Mouse (Mus musculus): ENCODE data around the gene Cst7. TPM values are rescaled to one million over a fixed set of nuclear protein-coding genes. Genes with fewer than 3 reads are reported as not detected.

Gene Cst7
- total and polyA plus RNA-seq, 2 experiments = 0.27 TPM; not detected in 1

- DNase-seq (ENCODE audit: extremely low read depth, low read depth, low spot score) = no peak
- H3K4me3 ChIP-seq (ENCODE audit: insufficient read depth, low read depth, low read length) = no peak overlapping the region
- 86% methylated on average over 3 of the region's 3 CpGs for WGBS
- TF ChIP-seq POLR2A (IDR thresholded peaks at IDR 0.05; ENCODE audit: extremely low read depth, insufficient read depth, low read length) (no peak), CTCF (IDR thresholded peaks at IDR 0.05; ENCODE audit: low read depth, low read length) (no peak)
- H3K9ac ChIP-seq (ENCODE audit: low read depth, low read length) = no peak overlapping the region
- no peak overlapping the region for H3K27ac ChIP-seq (replicated peaks; ENCODE audit: insufficient read depth, low read depth, low read length)
- no peaks in the 10 kb centered on the region for H3K4me1 ChIP-seq (ENCODE audit: control insufficient read depth, insufficient read depth, low read length)
- no peaks in the 10 kb centered on the region for H3K36me3 ChIP-seq (ENCODE audit: control insufficient read depth, insufficient read depth, low read length)
- H3K79me2 ChIP-seq (ENCODE audit: control insufficient read depth, insufficient read depth, low read length) = no peaks in the 10 kb centered on the region
- no peaks in the 10 kb centered on the region for H3K27me3 ChIP-seq (ENCODE audit: control insufficient read depth, insufficient read depth, low read length)
These were observed 2.2 kb downstream of the Cst7 start for GRCm38 (mm10) chr2:150572463-150572862.

GRCm38 (mm10) chr2:150576256-150576655 lies 6.0 kb downstream of the Cst7 start:
- no peak overlapping the region for H3K27ac ChIP-seq (replicated peaks; ENCODE audit: insufficient read depth, low read depth, low read length)
- DNase-seq (ENCODE audit: extremely low read depth, low read depth, low spot score) = no peak
- peaks cover 2% of the 10 kb centered on the region; the same call in 1 of the 2 replicates for H3K36me3 ChIP-seq (ENCODE audit: control insufficient read depth, insufficient read depth, low read length)
- TF ChIP-seq POLR2A (IDR thresholded peaks at IDR 0.05; ENCODE audit: extremely low read depth, insufficient read depth, low read length) = no peak
- TF ChIP-seq CTCF (IDR thresholded peaks at IDR 0.05; ENCODE audit: low read depth, low read length) = no peak
- WGBS = 97% methylated on average over 1 of the region's 1 CpGs
- H3K4me3 ChIP-seq (ENCODE audit: insufficient read depth, low read depth, low read length) = no peak overlapping the region
- no peaks in the 10 kb centered on the region for H3K27me3 ChIP-seq (ENCODE audit: control insufficient read depth, insufficient read depth, low read length)
- H3K79me2 ChIP-seq (ENCODE audit: control insufficient read depth, insufficient read depth, low read length) = no peaks in the 10 kb centered on the region
- H3K4me1 ChIP-seq (ENCODE audit: control insufficient read depth, insufficient read depth, low read length) = no peaks in the 10 kb centered on the region
- H3K9ac ChIP-seq (ENCODE audit: low read depth, low read length) = no peak overlapping the region

- no peak overlapping the region for H3K4me3 ChIP-seq (ENCODE audit: insufficient read depth, low read depth, low read length)
- TF ChIP-seq POLR2A (IDR thresholded peaks at IDR 0.05; ENCODE audit: extremely low read depth, insufficient read depth, low read length) (no peak), CTCF (IDR thresholded peaks at IDR 0.05; ENCODE audit: low read depth, low read length) (no peak)
- peaks cover 10% of the 10 kb centered on the region for H3K36me3 ChIP-seq (ENCODE audit: control insufficient read depth, insufficient read depth, low read length)
- H3K27me3 ChIP-seq (ENCODE audit: control insufficient read depth, insufficient read depth, low read length) = no peaks in the 10 kb centered on the region
- H3K27ac ChIP-seq (replicated peaks; ENCODE audit: insufficient read depth, low read depth, low read length) = no peak overlapping the region
- no peak overlapping the region for H3K9ac ChIP-seq (ENCODE audit: low read depth, low read length)
- DNase-seq (ENCODE audit: extremely low read depth, low read depth, low spot score) = no peak
- H3K79me2 ChIP-seq (ENCODE audit: control insufficient read depth, insufficient read depth, low read length) = no peaks in the 10 kb centered on the region
- 90% methylated on average over 5 of the region's 5 CpGs for WGBS
- H3K4me1 ChIP-seq (ENCODE audit: control insufficient read depth, insufficient read depth, low read length) = no peaks in the 10 kb centered on the region
These were observed 8.4 kb downstream of the Cst7 start for GRCm38 (mm10) chr2:150578603-150579002.

- DNase-seq (ENCODE audit: extremely low read depth, low read depth, low spot score) = no peak
- TF ChIP-seq POLR2A (IDR thresholded peaks at IDR 0.05; ENCODE audit: extremely low read depth, insufficient read depth, low read length) (no peak), CTCF (IDR thresholded peaks at IDR 0.05; ENCODE audit: low read depth, low read length) (no peak)
- H3K27me3 ChIP-seq (ENCODE audit: control insufficient read depth, insufficient read depth, low read length) = no peaks in the 10 kb centered on the region
- H3K9ac ChIP-seq (ENCODE audit: low read depth, low read length) = no peak overlapping the region
- peaks cover 18% of the 10 kb centered on the region for H3K36me3 ChIP-seq (ENCODE audit: control insufficient read depth, insufficient read depth, low read length)
- H3K4me3 ChIP-seq (ENCODE audit: insufficient read depth, low read depth, low read length) = no peak overlapping the region
- no peaks in the 10 kb centered on the region for H3K4me1 ChIP-seq (ENCODE audit: control insufficient read depth, insufficient read depth, low read length)
- H3K27ac ChIP-seq (replicated peaks; ENCODE audit: insufficient read depth, low read depth, low read length) = no peak overlapping the region
- H3K79me2 ChIP-seq (ENCODE audit: control insufficient read depth, insufficient read depth, low read length) = no peaks in the 10 kb centered on the region
- 74% methylated on average over 1 of the region's 1 CpGs for WGBS
These were observed 9.4 kb downstream of the Cst7 start for GRCm38 (mm10) chr2:150579628-150580027.

GRCm38 (mm10) chr2:150589076-150589475 lies 18.9 kb downstream of the Cst7 start:
- no peak overlapping the region for H3K4me3 ChIP-seq (ENCODE audit: insufficient read depth, low read depth, low read length)
- H3K27ac ChIP-seq (replicated peaks; ENCODE audit: insufficient read depth, low read depth, low read length) = no peak overlapping the region
- H3K36me3 ChIP-seq (ENCODE audit: control insufficient read depth, insufficient read depth, low read length) = peaks cover 43% of the 10 kb centered on the region
- 93% methylated on average over 11 of the region's 11 CpGs for whole genome bisulfite sequencing
- DNase-seq (ENCODE audit: extremely low read depth, low read depth, low spot score) = no peak
- peaks cover 3% of the 10 kb centered on the region; the same call in 1 of the 2 replicates for H3K79me2 ChIP-seq (ENCODE audit: control insufficient read depth, insufficient read depth, low read length)
- H3K9ac ChIP-seq (ENCODE audit: low read depth, low read length) = no peak overlapping the region
- H3K27me3 ChIP-seq (ENCODE audit: control insufficient read depth, insufficient read depth, low read length) = no peaks in the 10 kb centered on the region
- TF ChIP-seq POLR2A (IDR thresholded peaks at IDR 0.05; ENCODE audit: extremely low read depth, insufficient read depth, low read length) (no peak), CTCF (IDR thresholded peaks at IDR 0.05; ENCODE audit: low read depth, low read length) (no peak)
- no peaks in the 10 kb centered on the region for H3K4me1 ChIP-seq (ENCODE audit: control insufficient read depth, insufficient read depth, low read length)

GRCm38 (mm10) chr2:150595411-150596190 lies 25.4 kb downstream of the Cst7 start:
- no peak overlapping the region for H3K27ac ChIP-seq (replicated peaks; ENCODE audit: insufficient read depth, low read depth, low read length)
- H3K36me3 ChIP-seq (ENCODE audit: control insufficient read depth, insufficient read depth, low read length) = peaks cover 13% of the 10 kb centered on the region
- H3K9ac ChIP-seq (ENCODE audit: low read depth, low read length) = no peak overlapping the region
- 94% methylated on average over 3 of the region's 3 CpGs for WGBS
- no peak for DNase-seq (ENCODE audit: extremely low read depth, low read depth, low spot score)
- no peaks in the 10 kb centered on the region for H3K4me1 ChIP-seq (ENCODE audit: control insufficient read depth, insufficient read depth, low read length)
- H3K79me2 ChIP-seq (ENCODE audit: control insufficient read depth, insufficient read depth, low read length) = peaks cover 3% of the 10 kb centered on the region; the same call in 1 of the 2 replicates
- TF ChIP-seq CTCF (IDR thresholded peaks at IDR 0.05; ENCODE audit: low read depth, low read length) = no peak
- TF ChIP-seq POLR2A (IDR thresholded peaks at IDR 0.05; ENCODE audit: extremely low read depth, insufficient read depth, low read length) = no peak
- H3K4me3 ChIP-seq (ENCODE audit: insufficient read depth, low read depth, low read length) = no peak overlapping the region
- H3K27me3 ChIP-seq (ENCODE audit: control insufficient read depth, insufficient read depth, low read length) = no peaks in the 10 kb centered on the region
